Mouse (Mus musculus) liver, postnatal 0 days (tissue): ENCODE results near the gene Idua.
A peak's percentile ranks its signal among the peaks of the same experiment; 100 is the strongest.

Experiments used
- CTCF ChIP-seq: sonication (generic); IDR thresholded peaks from 2 replicates; pipeline ENCODE4 v1.5.1; 2016; ENCODE audit warnings: antibody characterized with exemption, low read depth
- EP300 ChIP-seq: IDR thresholded peaks from 2 replicates; pipeline ENCODE4 v1.6.1; 2016; ENCODE audit warnings: antibody characterized with exemption, low read depth, mild to moderate bottlenecking

GRCm38 (mm10) chr5:108674624-108675023 is 14.5 kb downstream of the Idua start:
- TF ChIP-seq CTCF = no peak
- peak; percentile 57; the same call in 1 of the 2 replicates for TF ChIP-seq EP300
